Mouse (Mus musculus): Measurements from ENCODE around the gene Aip.
"Not testable (repeated sequence)": the region's sequence is repeated elsewhere in the genome, so short reads cannot be mapped to it uniquely, and the experiment has no call there.

Gene Aip

DNA sequence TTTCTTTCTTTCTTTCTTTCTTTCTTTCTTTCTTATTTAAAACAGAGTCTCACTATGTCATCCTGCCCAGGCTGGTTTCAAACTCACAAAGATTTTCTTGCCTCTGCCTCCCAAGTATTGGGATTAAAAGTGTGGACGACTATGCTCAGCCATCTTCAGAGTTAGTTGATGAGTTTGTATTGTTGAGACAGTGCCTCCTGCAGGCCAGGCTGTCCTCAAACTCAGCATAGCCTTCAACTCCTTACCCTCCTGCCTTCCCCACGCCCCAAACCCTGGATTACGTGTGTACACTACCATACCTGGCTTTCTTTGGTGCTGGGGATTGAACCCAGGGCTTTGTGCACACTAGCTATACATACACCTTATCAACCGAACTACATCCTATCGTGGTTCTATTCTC, 10.8 kb upstream of the Aip start:
- in situ Hi-C loops (cut with MboI; ENCODE audit: unreplicated experiment in 2 of 2): no loop called here

DNA sequence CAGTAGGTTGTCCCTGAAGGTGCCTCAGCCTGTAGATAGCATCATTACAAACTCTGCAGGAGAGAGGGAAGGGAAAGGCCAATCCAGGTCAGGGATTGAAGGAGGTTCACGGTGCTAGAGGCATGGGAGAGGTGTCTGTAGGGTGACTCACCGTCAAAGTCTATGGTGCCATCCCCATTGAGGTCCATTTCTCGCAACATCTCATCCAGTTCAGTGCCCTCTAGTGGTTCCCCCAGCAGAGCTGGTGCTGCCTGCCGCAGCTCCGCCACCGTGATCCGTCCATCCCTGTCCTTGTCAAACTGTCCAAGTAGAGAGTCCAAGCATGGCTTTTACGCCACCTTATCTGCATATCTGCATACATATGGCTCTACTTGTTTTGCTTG, 10.3 kb upstream of the Aip start:
- in situ Hi-C loops (cut with MboI; ENCODE audit: unreplicated experiment in 2 of 2): not testable (repeated sequence)

DNA sequence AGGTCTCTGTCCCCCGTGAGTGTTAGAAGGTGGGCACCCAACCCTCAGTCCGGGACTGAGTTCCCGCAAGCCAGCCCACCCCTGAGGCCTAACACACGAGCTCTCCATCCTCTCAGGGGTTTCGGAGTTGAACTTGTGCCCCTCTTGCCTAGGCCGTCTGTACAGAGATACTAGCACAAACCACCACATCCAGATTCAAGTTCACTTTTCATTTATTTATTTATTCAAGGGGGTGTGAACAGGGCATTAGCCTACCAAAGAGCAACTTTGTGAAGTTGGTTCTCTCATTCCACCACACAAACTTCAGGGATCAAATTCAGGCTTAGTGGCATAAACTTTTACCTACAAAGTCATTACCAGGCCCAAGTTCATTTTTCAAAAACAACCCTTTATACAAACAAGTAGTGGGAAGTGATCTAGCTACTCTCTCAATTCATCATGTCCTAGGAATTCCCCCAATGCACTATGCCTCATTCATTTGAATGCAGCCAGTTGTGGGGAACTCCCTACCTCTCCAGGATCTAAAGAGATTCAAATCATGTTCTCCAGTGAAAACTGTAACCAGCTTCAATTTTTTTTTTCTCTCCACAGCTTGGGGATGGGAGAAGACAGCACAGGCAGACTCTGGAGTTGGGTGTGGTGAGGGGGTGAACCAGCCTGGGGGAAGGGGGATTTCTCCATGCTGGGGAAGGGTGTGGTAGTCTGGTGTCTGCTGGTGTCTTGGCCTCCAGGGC, 9.7 kb upstream of the Aip start:
- in situ Hi-C loops (cut with MboI; ENCODE audit: unreplicated experiment in 2 of 2): not testable (repeated sequence)

DNA sequence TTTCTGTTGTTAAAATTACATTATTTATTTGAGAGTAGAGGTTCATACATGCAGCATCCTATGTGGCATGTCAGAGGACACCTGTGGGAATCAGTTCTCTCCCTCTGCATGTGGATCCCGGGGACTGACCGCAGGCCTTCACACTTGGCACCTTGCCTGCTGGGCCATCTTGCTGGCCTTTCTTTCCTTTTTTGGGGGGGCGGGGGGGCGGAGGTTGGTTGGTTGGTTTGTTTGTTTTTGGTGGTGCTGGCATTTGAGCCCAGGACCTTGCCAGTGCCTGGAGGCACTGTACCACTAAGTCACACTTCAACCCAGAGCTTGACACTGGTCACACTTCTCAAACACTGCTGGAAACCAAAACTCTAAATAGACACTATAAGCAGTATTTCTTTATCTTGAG, 8.7 kb upstream of the Aip start:
- in situ Hi-C loops (cut with MboI; ENCODE audit: unreplicated experiment in 2 of 2): no loop called here

DNA sequence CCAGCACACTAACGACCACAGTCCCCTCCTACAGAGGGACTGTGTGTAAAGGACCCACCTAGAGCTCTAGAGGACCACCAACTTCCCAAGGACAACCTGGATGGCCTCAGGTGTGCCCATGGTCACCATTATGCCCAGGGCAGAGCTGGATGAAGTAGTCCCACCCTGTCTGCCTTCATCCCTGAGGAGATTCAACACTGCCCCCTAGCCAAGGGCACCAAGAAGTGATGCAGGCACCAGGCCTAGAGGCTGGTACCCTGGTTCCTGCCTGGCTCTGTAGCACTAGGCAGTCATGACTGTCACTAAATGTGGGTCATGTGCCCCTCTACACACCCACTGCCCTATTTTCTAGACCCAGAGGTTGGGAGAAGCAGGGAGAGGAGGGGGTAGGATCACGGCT, 6.1 kb upstream of the Aip start:
- in situ Hi-C loops (cut with MboI; ENCODE audit: unreplicated experiment in 2 of 2): no loop called here

DNA sequence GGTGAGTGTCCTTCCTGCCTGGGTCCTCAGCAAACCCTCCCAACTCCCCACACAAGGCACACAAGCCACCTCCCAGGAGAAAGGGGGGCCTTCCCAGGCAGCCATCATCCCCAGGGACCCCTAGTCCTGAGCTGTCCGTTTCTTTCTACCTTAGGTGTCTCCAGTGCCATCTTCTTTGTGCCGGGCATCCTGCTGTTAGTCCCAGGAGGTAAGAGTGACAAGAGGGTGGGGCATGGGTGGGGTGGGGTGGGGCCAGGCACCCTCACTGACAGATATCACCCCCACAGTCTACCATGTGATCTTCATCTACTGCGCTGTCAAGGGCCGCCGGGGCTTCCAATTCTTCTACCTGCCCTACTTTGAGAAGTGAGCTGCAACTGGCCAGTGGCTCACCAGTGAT, 5.4 kb upstream of the Aip start:
- in situ Hi-C loops (cut with MboI; ENCODE audit: unreplicated experiment in 2 of 2): no loop called here

DNA sequence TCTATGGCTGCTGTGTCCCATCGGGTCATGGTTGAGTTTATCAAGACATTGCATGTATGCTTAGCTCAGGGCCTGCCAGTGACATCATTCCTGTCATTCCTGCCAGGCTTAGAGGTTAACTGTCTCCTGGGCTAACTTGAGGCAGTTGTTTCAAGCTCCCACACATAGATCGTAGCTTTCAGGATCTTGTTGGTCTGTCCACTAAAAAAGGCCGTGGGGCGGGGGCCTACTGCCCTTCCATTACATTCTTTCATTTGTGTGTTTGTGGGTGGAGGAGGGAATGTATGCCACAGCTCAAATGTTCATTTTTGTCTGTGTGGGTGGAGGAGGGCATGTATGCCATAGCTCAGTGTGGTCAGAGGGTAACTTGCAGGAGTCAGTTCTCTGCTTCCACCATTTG, 4.4 kb upstream of the Aip start:
- in situ Hi-C loops (cut with MboI; ENCODE audit: unreplicated experiment in 2 of 2): no loop called here

DNA sequence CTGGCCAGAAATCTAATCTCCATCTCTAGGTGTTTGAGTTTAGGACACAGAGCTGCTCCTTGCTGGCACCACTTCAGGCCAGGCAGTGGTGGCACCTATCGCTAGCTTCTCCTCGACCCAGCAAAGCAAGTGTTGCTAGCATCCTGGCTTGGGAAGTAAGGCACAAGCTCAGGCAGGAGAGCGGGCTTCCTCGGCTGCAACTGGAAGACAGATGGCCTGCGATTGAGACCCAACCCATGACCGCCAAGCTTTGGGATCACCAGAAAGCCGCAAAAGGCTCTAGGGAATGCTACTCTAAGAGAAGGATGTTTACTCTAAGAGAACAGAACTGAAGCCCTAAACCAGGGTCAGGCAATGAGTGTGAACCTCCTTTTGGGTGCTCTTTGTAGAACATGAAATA, 3.8 kb upstream of the Aip start:
- in situ Hi-C loops (cut with MboI; ENCODE audit: unreplicated experiment in 2 of 2): loop anchor here in 1 of 2 experiments (5.0 kb wide), 1 partner anchor 73 kb away; the partner anchor contains the start of gene Rad9a

DNA sequence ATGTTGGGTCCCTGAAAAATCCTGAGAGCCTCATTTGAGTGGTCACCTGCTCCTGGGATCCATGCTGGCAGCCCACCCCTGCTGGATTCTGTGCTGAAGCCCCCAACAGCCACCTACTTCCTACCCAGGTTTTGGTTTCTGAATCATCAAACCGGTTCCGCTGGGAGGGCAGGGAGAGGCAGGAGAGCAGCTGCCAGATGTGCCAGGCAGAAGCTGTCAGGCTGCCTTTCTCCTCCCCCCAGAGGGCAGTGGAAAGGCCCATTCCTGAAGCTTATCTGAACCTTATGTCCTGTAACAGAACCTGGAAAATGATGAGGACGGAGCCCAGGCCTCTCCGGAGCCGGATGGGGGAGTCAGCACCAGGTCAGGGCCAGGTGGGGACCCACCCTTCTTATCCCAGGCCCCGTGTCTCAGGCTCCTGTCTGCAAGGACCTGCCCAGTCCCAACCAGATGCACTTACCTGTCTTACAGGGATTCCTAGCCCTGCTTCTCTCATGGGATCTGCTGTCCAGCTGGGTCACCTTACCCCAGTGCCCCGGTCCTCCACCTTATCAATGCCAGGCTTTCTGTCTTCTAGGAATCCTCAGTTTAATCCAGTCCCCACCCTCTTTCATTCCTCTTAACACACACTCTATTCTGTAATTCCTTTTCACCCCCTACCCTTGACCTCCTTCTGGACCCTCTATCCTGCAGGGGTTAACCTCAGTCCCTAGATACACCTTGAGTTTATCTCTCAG, 1.3 kb upstream of the Aip start:
- in situ Hi-C loops (cut with MboI; ENCODE audit: unreplicated experiment in 2 of 2): loop anchor here in 1 of 2 experiments (5.0 kb wide), 1 partner anchor 75 kb away; the partner anchor contains the start of gene Rad9a

DNA sequence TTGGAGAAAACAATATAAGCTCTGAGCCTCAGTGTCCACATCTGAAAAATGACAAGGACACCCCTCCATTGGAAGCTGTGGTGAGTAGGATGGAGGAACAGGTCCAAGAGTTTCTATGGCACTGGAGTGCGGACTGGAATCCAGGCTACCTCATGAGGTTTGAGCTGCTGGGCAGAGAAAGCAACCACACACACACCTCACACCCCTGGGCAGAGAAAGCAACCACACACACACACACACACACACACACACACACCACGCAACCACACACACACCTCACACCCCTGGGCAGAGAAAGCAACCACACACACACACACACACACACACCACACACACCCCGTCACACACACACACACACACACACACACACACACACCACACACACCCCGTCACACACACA, 390 bp downstream of the Aip start:
- in situ Hi-C loops (cut with MboI; ENCODE audit: unreplicated experiment in 2 of 2): loop anchor here in 1 of 2 experiments (5.0 kb wide), 1 partner anchor 77 kb away; the partner anchor contains the start of gene Rad9a

DNA sequence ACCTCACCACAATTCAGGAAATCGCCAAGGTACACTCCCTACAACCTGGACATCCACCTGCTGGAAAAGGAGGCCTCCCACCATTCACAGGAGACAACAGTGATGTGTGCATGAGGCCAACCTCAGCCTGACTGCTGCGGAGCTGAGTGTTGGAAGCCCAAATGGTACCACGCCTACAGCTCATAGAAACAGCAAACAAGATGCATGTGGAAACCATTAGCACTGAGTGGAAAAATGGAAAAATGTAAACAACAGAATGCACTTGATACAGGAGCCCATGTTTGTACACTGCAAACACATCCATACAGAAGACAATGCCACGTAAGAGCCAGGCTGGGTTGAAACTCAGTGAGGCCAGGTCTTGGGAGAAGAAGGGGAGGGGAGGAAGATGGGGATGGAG, 1.2 kb downstream of the Aip start:
- in situ Hi-C loops (cut with MboI; ENCODE audit: unreplicated experiment in 2 of 2): loop anchor here in 1 of 2 experiments (5.0 kb wide), 1 partner anchor 78 kb away; the partner anchor contains the start of gene Rad9a

DNA sequence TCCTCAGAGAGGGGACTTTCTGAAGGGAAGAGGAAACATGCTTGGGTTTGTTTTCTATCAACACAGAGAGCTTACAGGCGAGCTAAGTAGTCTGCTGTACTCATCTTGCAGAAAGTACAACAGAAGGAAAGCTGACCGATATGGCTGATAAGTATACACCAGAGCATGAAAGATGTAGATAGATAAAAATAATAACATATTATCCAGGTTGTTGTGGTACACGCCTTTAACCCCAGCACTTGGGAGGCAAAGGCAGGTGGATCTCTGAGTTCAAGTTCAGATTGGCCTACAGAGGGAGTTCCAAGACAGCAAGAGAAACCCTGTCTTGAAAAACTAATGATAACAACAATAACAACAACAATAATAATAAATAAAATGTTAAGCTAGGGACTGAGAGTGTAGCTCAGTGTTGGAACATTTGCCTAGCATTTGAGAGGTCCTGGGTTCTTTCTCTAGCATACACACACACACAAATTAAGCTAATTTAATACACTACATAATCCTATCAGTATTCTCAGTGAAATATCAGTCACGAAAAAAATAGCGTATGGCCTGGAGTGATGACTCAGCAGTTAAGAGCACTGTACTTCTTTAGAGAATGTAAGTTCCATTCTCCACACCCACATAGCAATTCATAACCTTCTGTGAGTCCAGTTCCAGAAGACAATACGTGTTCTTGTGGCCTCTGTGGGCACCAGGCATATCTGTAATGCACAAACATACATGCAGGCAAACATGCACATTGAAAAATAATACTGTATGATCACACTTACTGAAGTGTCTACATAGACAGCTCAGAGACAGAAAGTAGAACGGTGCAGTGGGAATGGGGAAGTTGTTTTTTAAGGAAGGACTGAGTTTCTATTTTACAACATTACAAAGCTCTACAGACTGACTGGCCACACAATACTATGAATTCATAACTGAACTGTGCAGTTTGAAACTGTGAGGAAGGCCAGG, 3.0 kb downstream of the Aip start:
- in situ Hi-C loops (cut with MboI; ENCODE audit: unreplicated experiment in 2 of 2): loop anchor here in 1 of 2 experiments (5.0 kb wide), 1 partner anchor 80 kb away; the partner anchor contains the start of gene Rad9a

DNA sequence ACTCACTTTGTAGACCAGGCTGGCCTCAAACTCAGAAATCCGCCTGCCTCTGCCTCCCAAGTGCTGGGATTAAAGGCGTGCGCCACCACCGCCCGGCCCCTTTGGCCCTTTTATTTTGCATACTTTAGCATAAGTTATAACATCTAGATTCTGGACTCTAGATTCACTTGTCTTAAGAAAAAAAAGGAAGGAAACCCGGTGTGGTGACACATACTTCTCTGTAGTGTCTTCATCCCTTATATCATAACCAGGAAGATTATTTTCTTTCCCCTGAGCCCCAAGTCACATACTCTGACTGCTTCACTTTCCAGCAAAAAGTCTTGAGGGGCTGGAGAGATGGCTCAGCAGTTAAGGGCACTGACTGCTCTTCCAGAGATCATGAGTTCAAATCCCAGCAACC, 3.8 kb downstream of the Aip start:
- in situ Hi-C loops (cut with MboI; ENCODE audit: unreplicated experiment in 2 of 2): loop anchor here in 1 of 2 experiments (5.0 kb wide), 1 partner anchor 80 kb away; the partner anchor contains the start of gene Rad9a

DNA sequence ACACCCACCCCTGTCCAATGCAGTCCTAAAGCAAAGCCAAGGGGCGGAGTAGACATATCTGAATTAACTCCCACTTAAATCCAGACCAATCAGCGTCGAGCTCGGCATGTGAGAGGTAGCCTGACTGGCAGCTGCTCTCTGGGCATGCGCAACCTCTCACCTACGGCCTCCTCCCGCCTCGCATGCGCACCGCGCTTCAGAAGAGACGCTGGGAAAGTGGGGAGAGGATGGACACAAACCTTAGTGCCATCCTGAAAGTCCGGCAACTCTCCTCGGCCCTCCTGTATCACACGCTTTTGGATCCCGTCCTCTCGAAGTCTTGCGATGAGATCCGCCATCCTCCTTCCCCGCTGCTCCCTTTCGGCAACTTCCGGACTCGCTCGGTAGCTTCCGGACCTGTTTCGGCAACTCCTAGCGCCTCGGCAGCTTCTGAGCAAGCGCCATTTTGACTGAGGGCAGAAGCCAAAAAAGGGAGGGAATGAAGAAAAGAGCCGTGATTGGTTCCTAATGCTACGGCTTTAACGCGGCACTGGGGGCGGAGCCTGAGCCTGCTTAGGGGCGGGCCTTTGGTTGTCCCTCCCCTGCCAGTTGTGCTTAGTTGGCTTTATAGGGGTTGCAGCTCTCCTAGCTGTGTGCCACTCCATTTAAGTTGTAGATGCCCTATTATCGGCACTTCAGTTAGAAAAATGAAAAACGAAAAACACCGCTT, 4.4 kb downstream of the Aip start:
- in situ Hi-C loops (cut with MboI; ENCODE audit: unreplicated experiment in 2 of 2): loop anchor here in 1 of 2 experiments (5.0 kb wide), 1 partner anchor 81 kb away; the partner anchor contains the start of gene Rad9a

DNA sequence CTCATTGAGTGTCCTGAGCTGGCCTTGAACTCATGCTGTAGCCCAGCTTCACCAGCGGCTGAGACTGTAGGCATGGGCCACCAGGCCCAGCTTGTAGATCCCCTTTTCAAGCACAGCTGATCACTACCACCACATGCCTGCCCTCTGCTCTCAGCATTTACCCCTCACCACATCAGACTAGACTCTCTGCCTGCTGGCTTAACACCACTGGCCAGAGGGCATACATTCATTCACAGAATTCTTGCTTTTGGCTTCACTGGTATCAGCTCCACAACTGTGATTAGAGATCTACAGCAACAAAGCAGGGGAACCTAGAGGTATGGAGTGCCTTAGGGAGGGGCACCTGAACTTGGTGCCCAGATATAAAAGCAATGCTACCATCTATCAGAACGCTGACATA, 5.2 kb downstream of the Aip start:
- in situ Hi-C loops (cut with MboI; ENCODE audit: unreplicated experiment in 2 of 2): loop anchor here in 1 of 2 experiments (5.0 kb wide), 1 partner anchor 82 kb away; the partner anchor contains the start of gene Rad9a

DNA sequence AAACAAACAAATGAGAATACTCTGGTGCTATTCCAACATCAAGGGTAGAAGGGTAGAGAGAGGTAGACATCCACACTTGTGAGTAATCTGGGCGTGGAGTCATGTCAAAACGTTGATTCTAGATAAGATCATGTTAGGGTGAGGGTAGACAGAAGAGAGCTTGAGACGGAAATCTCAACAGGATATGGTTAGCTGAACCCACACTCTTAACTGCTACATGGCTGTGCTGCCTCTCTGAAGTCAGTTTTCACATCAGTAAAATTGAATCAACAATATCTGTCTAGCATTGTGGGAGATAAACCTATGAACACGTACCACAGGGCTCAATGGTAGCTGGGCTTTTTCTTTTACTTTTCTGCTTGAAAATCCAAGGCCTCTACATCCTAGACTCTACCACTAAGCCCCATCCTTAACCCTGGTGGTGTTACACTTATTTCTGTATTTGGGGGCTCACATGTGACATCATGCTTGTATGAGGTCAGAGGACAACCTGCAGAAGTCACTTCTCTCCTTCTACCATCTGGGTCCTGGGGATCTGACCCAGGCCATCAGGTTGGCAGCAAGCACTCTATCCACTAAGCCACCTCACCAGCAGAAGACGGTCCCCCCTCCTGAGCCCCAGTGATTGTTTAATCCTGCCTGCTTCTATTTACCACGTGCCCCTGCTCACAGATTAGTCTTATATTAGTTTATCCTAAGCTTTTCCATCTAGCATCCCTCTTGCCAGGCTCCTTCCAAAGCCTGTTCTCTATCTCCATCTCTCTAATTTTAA, 5.8 kb downstream of the Aip start:
- in situ Hi-C loops (cut with MboI; ENCODE audit: unreplicated experiment in 2 of 2): loop anchor here in 1 of 2 experiments (5.0 kb wide), 1 partner anchor 82 kb away; the partner anchor contains the start of gene Rad9a

DNA sequence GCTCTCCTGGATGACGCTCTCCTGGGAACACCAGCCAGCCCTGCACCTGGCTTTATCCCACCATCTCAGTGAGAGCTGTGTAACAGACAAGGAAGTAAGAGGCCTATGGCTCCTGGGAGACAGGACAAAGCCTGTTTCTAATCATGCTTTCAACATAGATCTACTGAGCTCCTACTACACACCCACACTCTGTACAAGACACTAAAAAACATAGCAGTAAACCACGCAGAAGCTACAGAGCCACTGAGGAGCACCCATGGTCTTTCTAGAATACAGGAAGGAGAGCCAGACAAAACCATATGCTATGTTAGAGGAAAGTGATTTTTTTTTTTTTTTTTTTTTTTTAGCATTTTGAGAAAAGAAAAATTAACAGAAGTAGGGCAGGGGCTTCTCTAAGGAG, 7.3 kb downstream of the Aip start:
- in situ Hi-C loops (cut with MboI; ENCODE audit: unreplicated experiment in 2 of 2): no loop called here

DNA sequence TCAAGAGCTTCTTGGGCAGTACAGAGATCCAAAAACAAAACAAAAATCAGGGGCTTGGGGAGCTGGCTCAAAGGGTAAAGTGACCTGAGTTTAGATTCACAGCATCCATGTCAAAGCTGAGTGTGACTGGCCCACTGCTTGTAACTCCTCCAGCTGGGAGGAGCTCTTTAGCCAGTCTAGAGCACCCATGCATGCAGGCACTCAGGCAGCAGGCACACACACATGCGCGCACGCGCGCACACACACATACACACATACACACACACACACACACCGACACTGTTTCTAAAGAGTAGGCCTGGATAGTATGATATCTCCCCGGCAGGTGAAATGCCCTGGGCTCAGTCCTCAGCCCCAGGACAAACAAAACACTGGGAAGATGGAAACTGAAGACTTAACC, 8.7 kb downstream of the Aip start:
- in situ Hi-C loops (cut with MboI; ENCODE audit: unreplicated experiment in 2 of 2): no loop called here

DNA sequence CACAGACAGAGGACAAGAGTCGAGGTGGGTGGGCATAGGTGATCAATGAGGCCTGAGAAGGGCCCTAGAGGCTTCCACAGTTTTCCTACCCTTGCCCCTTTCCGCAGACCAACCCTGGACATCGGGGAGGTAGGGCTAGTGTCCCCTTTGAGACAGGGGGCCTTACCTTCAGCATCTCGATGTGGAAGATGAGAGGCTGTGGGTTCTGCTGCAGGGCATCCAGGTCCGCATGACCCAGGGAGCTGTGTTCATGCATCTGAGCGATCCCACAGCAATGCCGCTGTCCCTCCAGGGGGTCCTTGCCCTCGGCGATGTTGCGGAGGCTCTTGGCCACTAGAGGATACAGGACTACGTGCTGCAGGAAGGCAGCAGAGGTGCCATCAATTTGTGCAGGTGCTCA, 9.8 kb downstream of the Aip start:
- in situ Hi-C loops (cut with MboI; ENCODE audit: unreplicated experiment in 2 of 2): no loop called here

All from v-Abl transformed pro-B cells (cell line).